In the genomic region with DNA sequence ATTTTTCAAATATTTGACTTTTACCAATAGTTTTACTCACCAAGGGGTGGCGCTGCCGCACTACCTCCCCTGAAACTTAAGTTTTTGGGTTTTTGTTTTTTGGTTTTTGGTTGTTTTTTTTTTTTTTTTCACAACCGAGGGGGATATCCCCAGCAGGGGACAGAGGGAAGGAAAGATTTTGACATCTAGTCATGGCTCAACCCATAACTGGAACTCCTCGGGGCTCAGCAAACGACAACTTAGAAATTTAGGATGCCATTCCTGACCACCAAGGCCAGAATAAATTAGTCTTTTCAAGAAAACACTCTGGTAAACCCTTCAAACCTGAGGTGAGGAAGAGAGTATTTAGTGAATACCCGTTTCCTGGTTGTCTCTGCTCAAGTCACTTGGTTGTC, we compare ENCODE assay signal across 1 mouse cellular context.
TF ChIP-seq lines count a peak whose summit lies in the region.

No protein-coding gene starts in this region.

TF ChIP-seq in ES-E14, 5 proteins besides CTCF, POLR2A, EP300 and RAD21:
- TF ChIP-seq MAFK (IDR thresholded peaks at IDR 0.05; ENCODE audit: insufficient read depth, low read depth, low read length) (no peak), CHD2 (IDR thresholded peaks at IDR 0.05; ENCODE audit: low read depth, low read length) (no peak), HCFC1 (IDR thresholded peaks at IDR 0.05; ENCODE audit: borderline replicate concordance, insufficient read depth, low read length) (no peak), ZNF384 (IDR thresholded peaks at IDR 0.05; ENCODE audit: low read depth, low read length) (peak; percentile 50; the same call in 1 of the 2 replicates), ZC3H11A (IDR thresholded peaks at IDR 0.05; ENCODE audit: borderline replicate concordance, low read depth, low read length) (no peak)
